Mouse (Mus musculus) kidney, embryonic 14.5 days (tissue): ENCODE measurements around the gene Igsf3. TPM values are rescaled to one million over a fixed set of nuclear protein-coding genes. Genes with fewer than 3 reads are reported as not detected.

Source experiments
- ATAC-seq: fragments of 200-750 bp; cut with Nextera tagmentation; 2 replicates; pipeline ENCODE4 v1.8.0; 2017; ENCODE audit warnings: moderate number of reproducible peaks, mild to moderate bottlenecking, moderate TSS enrichment, moderate library complexity; ENCODE audit not compliant: low FRiP score, low TSS enrichment
- H3K27ac ChIP-seq: fragments of 300-500 bp; sonication (generic); 2 replicates; pipeline ENCODE4 v1.5.1; 2014; ENCODE audit warnings: low read depth, mild to moderate bottlenecking, low read length, moderate library complexity, mixed read lengths
- H3K27me3 ChIP-seq: fragments of 300-500 bp; sonication (generic); 2 replicates; pipeline ENCODE4 v1.6.1; 2014; ENCODE audit warnings: mild to moderate bottlenecking, low read length; ENCODE audit not compliant: control insufficient read depth, insufficient read depth
- H3K36me3 ChIP-seq: fragments of 300-500 bp; sonication (generic); 2 replicates; pipeline ENCODE4 v1.6.1; 2014; ENCODE audit warnings: low read length, mixed read lengths; ENCODE audit not compliant: control insufficient read depth, insufficient read depth
- H3K4me1 ChIP-seq: fragments of 300-500 bp; sonication (generic); 2 replicates; pipeline ENCODE4 v1.6.1; 2014; ENCODE audit warnings: low read length, mixed read lengths; ENCODE audit not compliant: control insufficient read depth, insufficient read depth
- H3K4me2 ChIP-seq: fragments of 300-500 bp; sonication (generic); replicated peaks from 2 replicates; pipeline ENCODE4 v1.6.1; 2014; ENCODE audit warnings: low read depth, mild to moderate bottlenecking, low read length
- H3K4me3 ChIP-seq: fragments of 300-500 bp; sonication (generic); 2 replicates; pipeline ENCODE4 v1.5.1; 2014; ENCODE audit warnings: mild to moderate bottlenecking, low read length
- H3K9ac ChIP-seq: fragments of 300-500 bp; sonication (generic); 2 replicates; pipeline ENCODE4 v1.6.1; 2014; ENCODE audit warnings: low read depth, mild to moderate bottlenecking, low read length, moderate library complexity
- H3K9me3 ChIP-seq: fragments of 300-500 bp; sonication (generic); 2 replicates; pipeline ENCODE4 v1.6.1; 2016; ENCODE audit warnings: low read length; ENCODE audit not compliant: control insufficient read depth
- WGBS: fragments of 180-500 bp; shearing (Covaris S2); extraction: QIAGEN DNeasy Blood & Tissue Kit; methylation state at CpG from one replicate; pipeline ENCODE4 v1.1.7; 2014; 5-methylcytosine and 5-hydroxymethylcytosine counted together
- polyA plus RNA-seq: library from polyadenylated mRNA; unstranded; fragments of >200 nt; fragmentation: Nextera tagmentation; extraction: Ambion mirVana; gene quantifications from 2 replicates; pipeline ENCODE4 v1.2.1, GENCODE M21; 2014

Gene Igsf3
- polyA plus RNA-seq, 1 experiment from 2014 or later, result 15.1 TPM

GRCm38 (mm10) chr3:101506970-101507702 lies 130.3 kb downstream of the Igsf3 start:
- H3K4me3 ChIP-seq, result no peak overlapping the region
- H3K9ac ChIP-seq, result no peak overlapping the region
- ATAC-seq, result no peak
- H3K27me3 ChIP-seq, result no peaks in the 10 kb centered on the region
- H3K9me3 ChIP-seq, result peaks cover 6% of the 10 kb centered on the region
- WGBS, result 45% methylated on average over 14 of the region's 14 CpGs
- H3K27ac ChIP-seq, result peak overlapping the region; percentile 37; the same call in 1 of the 2 replicates
- H3K36me3 ChIP-seq, result no peaks in the 10 kb centered on the region
- no peak overlapping the region for H3K4me2 ChIP-seq
- H3K4me1 ChIP-seq, result peaks cover 23% of the 10 kb centered on the region

GRCm38 (mm10) chr3:101507766-101508165 lies 130.9 kb downstream of the Igsf3 start:
- Histone ChIP-seq H3K9ac (no peak overlapping the region), H3K4me1 (peaks cover 22% of the 10 kb centered on the region), H3K36me3 (no peaks in the 10 kb centered on the region), H3K4me3 (no peak overlapping the region), H3K27ac (peak overlapping the region; percentile 37; the same call in 1 of the 2 replicates), H3K4me2 (no peak overlapping the region), H3K9me3 (peaks cover 6% of the 10 kb centered on the region), H3K27me3 (no peaks in the 10 kb centered on the region)
- no peak for ATAC-seq
- WGBS, result 48% methylated on average over 3 of the region's 3 CpGs

GRCm38 (mm10) chr3:101509707-101510544 lies 133.0 kb downstream of the Igsf3 start:
- WGBS, result 77% methylated on average over 10 of the region's 10 CpGs
- Histone ChIP-seq H3K27me3 (no peaks in the 10 kb centered on the region), H3K9ac (no peak overlapping the region), H3K4me1 (peaks cover 38% of the 10 kb centered on the region), H3K4me3 (no peak overlapping the region), H3K4me2 (no peak overlapping the region), H3K9me3 (peaks cover 6% of the 10 kb centered on the region), H3K27ac (no peak overlapping the region), H3K36me3 (no peaks in the 10 kb centered on the region)
- ATAC-seq, result no peak

DNA sequence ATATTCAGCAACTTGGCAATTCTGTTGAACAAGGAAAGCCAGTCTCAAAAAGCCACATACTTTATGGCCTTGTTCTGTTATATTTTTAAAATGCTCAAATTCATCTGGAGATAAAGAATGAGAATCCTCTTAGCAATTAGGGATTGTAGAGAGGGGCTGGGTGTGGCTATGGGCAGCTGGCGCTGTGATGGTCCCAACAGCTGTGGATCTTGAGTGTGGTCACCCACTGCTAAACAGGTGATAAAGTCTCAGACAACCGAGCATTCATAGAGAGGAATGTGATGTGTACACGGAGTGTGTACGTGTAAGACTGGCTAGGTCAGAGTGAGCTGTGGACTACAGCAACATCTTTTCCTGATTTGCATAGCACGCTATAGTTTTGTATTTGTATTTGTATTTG lies 133.7 kb downstream of the Igsf3 start:
- H3K27me3 ChIP-seq, result no peaks in the 10 kb centered on the region
- 88% methylated on average over 5 of the region's 5 CpGs for WGBS
- no peak for ATAC-seq
- H3K4me2 ChIP-seq, result no peak overlapping the region
- no peak overlapping the region for H3K27ac ChIP-seq
- no peak overlapping the region for H3K4me3 ChIP-seq
- no peak overlapping the region for H3K9ac ChIP-seq
- peaks cover 38% of the 10 kb centered on the region for H3K4me1 ChIP-seq
- H3K36me3 ChIP-seq, result no peaks in the 10 kb centered on the region
- peaks cover 6% of the 10 kb centered on the region for H3K9me3 ChIP-seq

Other genes starting within 250 kb of the Igsf3 start
- not detected in 2 replicates for gene Cd2, start 89.1 kb upstream of the Igsf3 start, polyA plus RNA-seq
- 166 and 280 TPM in 2 replicates for gene Atp1a1, start 227.6 kb downstream of the Igsf3 start, polyA plus RNA-seq